Comparison of ENCODE assay signal across 9 mouse cellular contexts in genomic region chr16:42172476-42172875, GRCm38 (mm10).
A peak's percentile ranks its signal among the peaks of the same experiment; 100 is the strongest.
DNase-seq lines count a peak whose midpoint lies in the region; ATAC-seq and TF ChIP-seq lines count a peak whose summit lies in the region.
"Had no signal": no experiment of that assay in that cellular context is flagged by ENCODE, and none has a peak within 500 bp of the region (broad histone marks: within the 10 kb centered on the region; RNA-seq: fewer than 3 reads in every experiment).

No protein-coding gene starts in this region.

- H3K27me3 ChIP-seq in kidney, embryonic 16.5 days (ENCODE audit: insufficient read depth, low read length) = no peaks in the 10 kb centered on the region
- no peaks in the 10 kb centered on the region for H3K27me3 ChIP-seq in hindbrain, postnatal 0 days (ENCODE audit: insufficient read depth, low read length)
- H3K27me3 ChIP-seq in limb, embryonic 10.5 days (ENCODE audit: low read depth, poor library complexity, severe bottlenecking) = no peaks in the 10 kb centered on the region
- H3K27me3 ChIP-seq in neural tube, embryonic 15.5 days (replicated peaks) = no peaks in the 10 kb centered on the region
- H3K27me3 ChIP-seq: embryonic facial prominence, embryonic 15.5 days had no signal

- ATAC-seq in kidney, embryonic 16.5 days (ENCODE audit: low FRiP score, low TSS enrichment) = no peak
- ATAC-seq in hindbrain, postnatal 0 days = peak; percentile 66; the same call in 1 of the 2 replicates
- no peak for ATAC-seq in neural tube, embryonic 15.5 days (ENCODE audit: low FRiP score)

- no peak overlapping the region for H3K4me3 ChIP-seq in kidney, embryonic 16.5 days (ENCODE audit: low read length)
- H3K4me3 ChIP-seq in hindbrain, postnatal 0 days (ENCODE audit: low read length) = no peak overlapping the region
- H3K4me3 ChIP-seq in limb, embryonic 10.5 days = no peak overlapping the region
- H3K4me3 ChIP-seq in neural tube, embryonic 15.5 days (replicated peaks) = no peak overlapping the region
- H3K4me3 ChIP-seq: embryonic facial prominence, embryonic 15.5 days had no signal

- H3K9me3 ChIP-seq in kidney, embryonic 16.5 days (ENCODE audit: low read length) = no peaks in the 10 kb centered on the region
- H3K9me3 ChIP-seq in hindbrain, postnatal 0 days (ENCODE audit: low read length) = no peaks in the 10 kb centered on the region
- H3K9me3 ChIP-seq in limb, embryonic 10.5 days (replicated peaks) = no peaks in the 10 kb centered on the region
- no peaks in the 10 kb centered on the region for H3K9me3 ChIP-seq in neural tube, embryonic 15.5 days (replicated peaks)
- H3K9me3 ChIP-seq: embryonic facial prominence, embryonic 15.5 days had no signal

- H3K27ac ChIP-seq in kidney, embryonic 16.5 days (ENCODE audit: low read length) = no peak overlapping the region
- no peak overlapping the region for H3K27ac ChIP-seq in hindbrain, postnatal 0 days
- no peak overlapping the region for H3K27ac ChIP-seq in limb, embryonic 10.5 days
- H3K27ac ChIP-seq in neural tube, embryonic 15.5 days (replicated peaks) = 0 out of 2 replicates have a peak overlapping the region, but pooled peaks have one; percentile 23
- H3K27ac ChIP-seq: embryonic facial prominence, embryonic 15.5 days had no signal

- H3K9ac ChIP-seq in kidney, embryonic 16.5 days (replicated peaks; ENCODE audit: low read length) = no peak overlapping the region
- H3K9ac ChIP-seq in hindbrain, postnatal 0 days (replicated peaks; ENCODE audit: low read length) = no peak overlapping the region
- H3K9ac ChIP-seq in neural tube, embryonic 15.5 days (replicated peaks) = no peak overlapping the region
- H3K9ac ChIP-seq: embryonic facial prominence, embryonic 15.5 days had no signal

- DNase-seq in kidney, adult 18-20 months = peak; percentile 70
- peak; percentile 85 for DNase-seq in brain, adult 2 months (ENCODE audit: low read depth, low spot score)
- peak; percentile 16 for DNase-seq in fibroblast of lung, adult 2 months (ENCODE audit: low read depth)
- peak; percentile 93 for DNase-seq in hindbrain, postnatal 0 days (ENCODE audit: low spot score)
- DNase-seq in limb, embryonic 10.5 days (ENCODE audit: low spot score) = peak; percentile 77
- peak; percentile 36 to 78 for DNase-seq in thymus, postnatal 10 days (ENCODE audit: low spot score in 2 of 2)

- peak; percentile 87 for TF ChIP-seq CTCF in hindbrain, postnatal 0 days (IDR thresholded peaks at IDR 0.05; ENCODE audit: low read depth)

- H3K4me1 ChIP-seq in kidney, embryonic 16.5 days (ENCODE audit: insufficient read depth, low read length) = no peaks in the 10 kb centered on the region
- H3K4me1 ChIP-seq in hindbrain, postnatal 0 days (ENCODE audit: insufficient read depth, low read length) = no peaks in the 10 kb centered on the region
- H3K4me1 ChIP-seq in limb, embryonic 10.5 days = no peaks in the 10 kb centered on the region
- H3K4me1 ChIP-seq in neural tube, embryonic 15.5 days = 0 out of 2 replicates have a peak, but pooled peaks cover 3% of the 10 kb centered on the region
- H3K4me1 ChIP-seq: embryonic facial prominence, embryonic 15.5 days had no signal

- 29% methylated on average over 11 of the region's 11 CpGs for WGBS in kidney, embryonic 16.5 days
- 25% methylated on average over 11 of the region's 11 CpGs for WGBS in hindbrain, postnatal 0 days
- WGBS in limb, embryonic 10.5 days = 34% methylated on average over 11 of the region's 11 CpGs
- WGBS in neural tube, embryonic 15.5 days = 20% methylated on average over 11 of the region's 11 CpGs

- H3K36me3 ChIP-seq in kidney, embryonic 16.5 days (ENCODE audit: insufficient read depth, low read length) = no peaks in the 10 kb centered on the region
- H3K36me3 ChIP-seq in hindbrain, postnatal 0 days (ENCODE audit: insufficient read depth, low read length) = no peaks in the 10 kb centered on the region
- H3K36me3 ChIP-seq in limb, embryonic 10.5 days = no peaks in the 10 kb centered on the region
- no peaks in the 10 kb centered on the region for H3K36me3 ChIP-seq in neural tube, embryonic 15.5 days
- H3K36me3 ChIP-seq: embryonic facial prominence, embryonic 15.5 days had no signal

- no peak overlapping the region for H3K4me2 ChIP-seq in kidney, embryonic 16.5 days (replicated peaks; ENCODE audit: low read depth, low read length)
- no peak overlapping the region for H3K4me2 ChIP-seq in hindbrain, postnatal 0 days (ENCODE audit: low read depth, low read length)
- no peak overlapping the region for H3K4me2 ChIP-seq in neural tube, embryonic 15.5 days
- H3K4me2 ChIP-seq: embryonic facial prominence, embryonic 15.5 days had no signal

Comparison
In these comparisons a context has a peak if more than half of its experiments do, and no peak if none do; other contexts are left out.
1. DNase-seq: peak in every context shown above with its lines; median percentile 93 in hindbrain, postnatal 0 days; 85 in brain, adult 2 months; 77 in limb, embryonic 10.5 days; 70 in kidney, adult 18-20 months; 57 in thymus, postnatal 10 days; 16 in fibroblast of lung, adult 2 months.